Mouse (Mus musculus): ENCODE data around the gene Aff4.

DNA sequence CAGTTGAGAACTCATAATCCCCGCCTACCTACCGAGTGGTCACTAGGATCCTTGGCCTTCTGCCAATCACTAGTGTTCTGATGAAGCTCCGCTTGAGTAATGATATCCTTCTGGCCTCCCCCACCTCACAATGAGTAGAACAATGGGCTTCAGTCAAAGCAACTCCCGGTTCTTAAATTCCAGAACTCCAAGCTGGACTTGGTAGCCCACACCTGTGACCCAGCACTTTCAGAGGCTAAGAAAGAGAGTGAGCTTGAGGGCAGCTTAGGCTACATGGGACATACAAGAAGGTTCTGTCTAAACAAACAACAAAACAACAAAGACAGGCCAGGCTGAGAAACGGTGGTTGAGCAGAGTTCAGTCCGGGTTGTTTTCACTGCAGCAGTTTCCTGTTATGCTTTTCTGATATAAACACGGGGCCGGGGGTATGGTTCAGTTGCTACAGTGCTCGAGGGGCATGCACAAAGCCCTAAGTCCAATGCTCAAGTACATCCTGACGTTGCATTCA, 43.0 kb upstream of the Aff4 start:
- TF ChIP-seq CTCF (conservative IDR thresholded peaks at IDR 0.05 in 1 of 2, IDR thresholded peaks at IDR 0.05 in 1 of 2; ENCODE audit: low read depth in 2 of 2, low read length in 2 of 2) (no peak), IRF4 (IDR thresholded peaks at IDR 0.05; ENCODE audit: low read depth, low read length) (no peak), JUND (conservative IDR thresholded peaks at IDR 0.05; ENCODE audit: low read depth, low read length) (no peak), POLR2AphosphoS2 (IDR thresholded peaks at IDR 0.05; ENCODE audit: low read depth, low read length) (no peak)
